Mouse (Mus musculus) c-Kit-positive CD71-positive TER-119-negative erythroid progenitor cells, embryonic 14.5 days (primary cell): ENCODE results near the gene 4930503B20Rik.

Experiments
- DNase-seq: peaks from one replicate; pipeline ENCODE4 v3.0.0-alpha.2; 2013; ENCODE audit warnings: low read depth

4930503B20Rik gene

GRCm38 (mm10) chr3:146651217-146651616, at the start of gene 4930503B20Rik:
TSS of gene 4930503B20Rik (minus strand) at chr3:146651317.
- DNase-seq = no peak

- DNase-seq = peak; percentile 22
Measured at GRCm38 (mm10) chr3:146700051-146700450, 48.9 kb upstream of the 4930503B20Rik start.

- peak; percentile 34 for DNase-seq
Measured at GRCm38 (mm10) chr3:146698982-146699381, 47.9 kb upstream of the 4930503B20Rik start.

- no peak for DNase-seq
Measured at GRCm38 (mm10) chr3:146692547-146692946, 41.4 kb upstream of the 4930503B20Rik start.

- no peak for DNase-seq
Measured at GRCm38 (mm10) chr3:146687121-146687725, 36.1 kb upstream of the 4930503B20Rik start.

GRCm38 (mm10) chr3:146686428-146686827, 35.3 kb upstream of the 4930503B20Rik start:
- DNase-seq = no peak

GRCm38 (mm10) chr3:146684811-146685675, 33.9 kb upstream of the 4930503B20Rik start, which contains the start of gene Samd13:
TSS of gene Samd13 (minus strand) at chr3:146685592.
- DNase-seq = no peak

- DNase-seq = no peak
Measured at GRCm38 (mm10) chr3:146683095-146683494, 32.0 kb upstream of the 4930503B20Rik start.

- DNase-seq = peak; percentile 34
Measured at GRCm38 (mm10) chr3:146682140-146682651, 31.1 kb upstream of the 4930503B20Rik start.

GRCm38 (mm10) chr3:146681696-146682095, 30.6 kb upstream of the 4930503B20Rik start:
- DNase-seq = no peak

- no peak for DNase-seq
Measured at GRCm38 (mm10) chr3:146680625-146681024, 29.5 kb upstream of the 4930503B20Rik start.

GRCm38 (mm10) chr3:146679646-146680045, 28.5 kb upstream of the 4930503B20Rik start:
- DNase-seq = no peak

- DNase-seq = no peak
Measured at GRCm38 (mm10) chr3:146676193-146676592, 25.1 kb upstream of the 4930503B20Rik start.

GRCm38 (mm10) chr3:146675101-146675500, 24.0 kb upstream of the 4930503B20Rik start:
- DNase-seq = no peak

- DNase-seq = no peak
Measured at GRCm38 (mm10) chr3:146671121-146671520, 20.0 kb upstream of the 4930503B20Rik start.

GRCm38 (mm10) chr3:146661907-146662306, 10.8 kb upstream of the 4930503B20Rik start:
- no peak for DNase-seq

- DNase-seq = no peak
Measured at GRCm38 (mm10) chr3:146661001-146661400, 9.9 kb upstream of the 4930503B20Rik start.

- DNase-seq = no peak
Measured at GRCm38 (mm10) chr3:146659321-146659720, 8.2 kb upstream of the 4930503B20Rik start.

GRCm38 (mm10) chr3:146658061-146658639, 7.0 kb upstream of the 4930503B20Rik start:
- no peak for DNase-seq

GRCm38 (mm10) chr3:146657433-146657832, 6.3 kb upstream of the 4930503B20Rik start:
- DNase-seq = no peak

- DNase-seq = peak; percentile 23
Measured at GRCm38 (mm10) chr3:146655111-146655577, 4.0 kb upstream of the 4930503B20Rik start.

GRCm38 (mm10) chr3:146653692-146654091, 2.6 kb upstream of the 4930503B20Rik start:
- DNase-seq = peak; percentile 30
